Mouse (Mus musculus) cerebellum, adult 2 months (tissue): ENCODE results near the gene Card9. TPM values are rescaled to one million over a fixed set of nuclear protein-coding genes. Genes with fewer than 3 reads are reported as not detected.
A peak's percentile ranks its signal among the peaks of the same experiment; 100 is the strongest.

ENCODE experiments used
- DNase-seq, 2 experiments: peaks; one replicate each; pipeline ENCODE4 v3.0.0; 2021
- H3K27ac ChIP-seq: fragments of 200-500 bp; 2 replicates; pipeline ENCODE4 v1.5.1; 2012; ENCODE audit warnings: low read length, control low read depth, inconsistent platforms; ENCODE audit not compliant: insufficient read depth
- H3K27me3 ChIP-seq: fragments of 200-500 bp; 2 replicates; pipeline ENCODE4 v1.6.1; 2012; ENCODE audit warnings: inconsistent platforms, mild to moderate bottlenecking, low read length, moderate library complexity; ENCODE audit not compliant: control insufficient read depth, insufficient read depth
- H3K4me1 ChIP-seq: fragments of 200-500 bp; 2 replicates; pipeline ENCODE4 v1.6.1; 2011; ENCODE audit warnings: low read length; ENCODE audit not compliant: control insufficient read depth, insufficient read depth
- H3K4me3 ChIP-seq: fragments of 200-500 bp; replicated peaks from 2 replicates; pipeline ENCODE3; 2011; ENCODE audit warnings: mild to moderate bottlenecking, low read depth, low read length, control low read depth; ENCODE audit not compliant: insufficient read depth
- CTCF ChIP-seq: fragments of 200-500 bp; IDR thresholded peaks from 2 replicates; pipeline ENCODE4 v1.5.1; 2011; ENCODE audit warnings: low read depth, mild to moderate bottlenecking, control low read depth, low read length, moderate library complexity, borderline replicate concordance; ENCODE audit not compliant: insufficient read depth
- POLR2A ChIP-seq: fragments of 200-500 bp; IDR thresholded peaks from 2 replicates; pipeline ENCODE4 v1.6.1; 2011; ENCODE audit warnings: low read length, control low read depth, borderline replicate concordance; ENCODE audit not compliant: insufficient read depth
- WGBS: fragments of 180-500 bp; shearing (Covaris S2); methylation state at CpG from one replicate; pipeline ENCODE4 v1.1.7; 2018; 5-methylcytosine and 5-hydroxymethylcytosine counted together
- polyA plus RNA-seq: library from polyadenylated mRNA; depleted of rRNA; stranded (reverse); fragments of >200 nt; gene quantifications from 2 replicates; pipeline ENCODE4 v1.2.3, GENCODE M21; 2012

Card9 gene
- polyA plus RNA-seq, 1 experiment, result 5.7 TPM

GRCm38 (mm10) chr2:26319519-26320244 lies 41.0 kb downstream of the Card9 start:
- Histone ChIP-seq H3K4me3 (peak overlapping the region; percentile 31), H3K27ac (peak overlapping the region; percentile 54), H3K4me1 (peaks cover 63% of the 10 kb centered on the region), H3K27me3 (no peaks in the 10 kb centered on the region)
- WGBS, result 50% methylated on average over 13 of the region's 13 CpGs
- TF ChIP-seq CTCF (no peak), POLR2A (no peak)
- peak in 1 of 2 experiments; percentile 41 for DNase-seq

DNA sequence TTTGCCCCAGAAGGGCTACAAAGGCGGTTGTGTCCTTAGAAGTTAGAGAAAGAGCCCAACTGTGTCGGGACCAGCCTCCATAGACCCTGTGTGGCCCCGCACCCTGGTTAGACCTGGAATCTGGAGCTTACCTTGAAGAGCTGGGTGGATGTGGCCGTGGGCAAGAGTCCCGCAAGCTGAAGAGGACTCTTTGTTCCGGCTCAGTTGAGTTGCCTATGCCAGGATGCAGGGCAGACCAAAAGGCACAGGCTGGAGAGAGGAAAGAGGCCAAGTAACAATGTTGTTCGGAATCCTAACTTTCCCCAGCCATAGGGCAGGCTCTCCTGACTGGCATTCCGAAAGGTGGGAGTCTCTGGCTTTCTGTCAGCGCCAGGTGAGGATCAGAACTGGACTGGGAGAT lies 41.6 kb downstream of the Card9 start:
- TF ChIP-seq POLR2A (no peak), CTCF (no peak)
- Histone ChIP-seq H3K4me1 (peaks cover 62% of the 10 kb centered on the region), H3K4me3 (peak overlapping the region; percentile 31), H3K27me3 (no peaks in the 10 kb centered on the region), H3K27ac (peak overlapping the region; percentile 54)
- peak; percentile 64 to 67 for DNase-seq
- 29% methylated on average over 9 of the region's 9 CpGs for WGBS

DNA sequence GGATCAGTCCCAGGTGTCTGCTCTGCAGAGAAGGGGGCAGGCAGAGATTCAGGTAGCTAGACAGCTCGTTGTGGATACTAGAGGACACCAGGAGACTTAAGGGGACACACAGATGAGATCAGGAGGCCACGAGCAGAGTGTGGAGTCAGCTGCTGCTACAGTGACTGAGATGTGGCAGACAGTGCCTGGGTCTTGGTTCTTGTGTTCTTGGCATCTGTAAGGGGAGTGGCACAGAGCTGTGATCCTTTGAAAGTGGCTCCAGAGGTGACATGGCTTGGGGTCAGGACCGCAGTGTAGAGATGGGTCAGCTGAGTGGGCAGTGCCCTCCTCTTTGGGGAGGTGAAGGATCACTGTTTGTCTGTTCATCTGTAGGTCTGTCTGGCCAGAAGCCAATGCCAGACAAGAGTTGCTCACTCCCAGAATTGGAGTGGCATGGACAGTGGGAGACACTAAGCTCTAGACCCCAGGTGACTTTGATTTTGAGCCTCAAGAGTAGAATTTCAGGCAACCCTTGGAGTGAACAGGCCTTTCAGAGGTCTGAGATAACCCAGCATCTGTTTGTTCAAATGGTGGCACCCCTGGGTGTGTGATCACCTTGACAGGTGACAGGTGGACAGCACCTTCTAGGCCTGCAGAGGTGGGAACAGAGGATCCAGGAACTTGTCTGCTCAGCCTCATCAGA lies 42.6 kb downstream of the Card9 start:
- TF ChIP-seq CTCF (no peak), POLR2A (no peak)
- Histone ChIP-seq H3K27ac (peak overlapping the region; percentile 98), H3K4me1 (peaks cover 62% of the 10 kb centered on the region), H3K27me3 (no peaks in the 10 kb centered on the region), H3K4me3 (peak overlapping the region; percentile 78)
- WGBS, result 33% methylated on average over 3 of the region's 3 CpGs
- peak in 1 of 2 experiments; percentile 42 for DNase-seq

DNA sequence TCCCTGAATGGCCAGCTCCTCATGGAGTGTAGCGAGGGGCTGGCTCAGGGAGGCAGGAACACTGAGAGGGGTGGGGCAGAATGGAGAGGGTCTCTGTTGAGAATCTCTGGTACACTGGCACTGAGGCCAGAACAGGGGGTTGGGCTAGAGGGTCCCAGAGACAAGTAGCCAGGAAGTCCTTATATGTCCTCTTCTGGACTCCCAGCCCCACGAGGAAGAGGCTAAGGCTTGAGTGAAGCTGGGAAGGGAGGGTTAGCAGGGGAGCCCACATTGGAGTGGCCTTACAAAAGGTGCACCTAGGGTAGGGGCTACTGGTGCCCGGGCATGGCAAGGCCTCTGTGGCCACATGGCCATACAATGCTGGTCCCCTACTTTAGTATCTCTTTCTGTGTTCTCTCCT lies 43.3 kb downstream of the Card9 start:
- Histone ChIP-seq H3K27me3 (no peaks in the 10 kb centered on the region), H3K4me3 (peak overlapping the region; percentile 78), H3K4me1 (peaks cover 66% of the 10 kb centered on the region), H3K27ac (peak overlapping the region; percentile 98)
- DNase-seq, result no peak
- TF ChIP-seq POLR2A (no peak), CTCF (no peak)
- 28% methylated on average over 3 of the region's 3 CpGs for WGBS

DNA sequence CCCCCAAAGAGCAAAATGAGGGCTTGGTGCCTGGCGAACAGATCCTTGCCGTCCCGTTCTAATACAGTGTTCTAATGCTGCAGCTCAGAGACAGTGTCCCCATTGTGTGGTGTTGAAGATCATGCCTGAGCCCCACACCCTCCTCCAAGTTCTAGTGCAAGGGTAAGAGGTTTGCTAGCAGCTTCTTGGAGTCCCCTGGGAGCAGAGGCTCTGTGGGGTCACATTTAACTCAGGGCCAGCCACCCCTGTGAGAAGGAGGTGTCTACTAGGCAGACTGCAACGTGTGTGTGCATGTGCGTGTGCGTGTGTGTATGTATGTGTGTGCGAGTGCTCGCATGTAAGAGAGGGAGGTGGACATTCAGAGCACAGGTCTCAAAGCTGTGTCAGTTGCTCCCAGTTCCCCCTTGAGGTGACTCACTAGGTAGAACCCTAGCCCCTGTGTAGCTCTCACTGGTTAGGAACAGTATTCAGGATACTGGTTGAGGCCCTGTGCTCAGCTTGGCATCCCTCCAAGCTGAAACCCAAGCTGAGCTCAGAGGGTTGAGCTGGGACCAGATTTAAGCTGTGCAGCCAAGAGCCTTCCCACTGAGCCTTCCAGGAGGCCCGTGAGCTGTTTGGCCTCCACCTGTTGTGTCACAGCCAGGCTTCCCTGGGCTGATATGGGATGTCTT lies 44.0 kb downstream of the Card9 start:
- 7% methylated on average over 9 of the region's 9 CpGs for WGBS
- peak; percentile 69 to 72 for DNase-seq
- peaks cover 66% of the 10 kb centered on the region for H3K4me1 ChIP-seq
- H3K27ac ChIP-seq, result peak overlapping the region; percentile 98
- TF ChIP-seq CTCF, result no peak
- TF ChIP-seq POLR2A, result no peak
- peak overlapping the region; percentile 78 for H3K4me3 ChIP-seq
- H3K27me3 ChIP-seq, result no peaks in the 10 kb centered on the region

- H3K4me3 ChIP-seq, result peak overlapping the region; percentile 78
- no peak for TF ChIP-seq CTCF
- TF ChIP-seq POLR2A, result peak; percentile 28; the same call in 1 of the 2 replicates
- peaks cover 69% of the 10 kb centered on the region for H3K4me1 ChIP-seq
- WGBS, result 2% methylated on average over 11 of the region's 11 CpGs
- H3K27ac ChIP-seq, result peak overlapping the region; percentile 98
- H3K27me3 ChIP-seq, result no peaks in the 10 kb centered on the region
- DNase-seq, result peak; percentile 86 to 89
These were observed 44.8 kb downstream of the Card9 start for GRCm38 (mm10) chr2:26315925-26316311.

- H3K4me1 ChIP-seq, result peaks cover 63% of the 10 kb centered on the region
- 1% methylated on average over 66 of the region's 66 CpGs for WGBS
- peak; percentile 87 for DNase-seq
These were observed 45.4 kb downstream of the Card9 start, which contains the start of gene Gpsm1 for GRCm38 (mm10) chr2:26315072-26315924. Gene Gpsm1 (plus strand): TSS chr2:26315515.

More at GRCm38 (mm10) chr2:26315072-26315924, 45.4 kb downstream of the Card9 start, which contains the start of gene Gpsm1:
- H3K27me3 ChIP-seq, result no peaks in the 10 kb centered on the region
- TF ChIP-seq CTCF (no peak), POLR2A (peak; percentile 63)
- H3K27ac ChIP-seq, result peak within 1 kb of the TSS; percentile 98
- peak within 1 kb of the TSS; percentile 78 for H3K4me3 ChIP-seq
